Mouse (Mus musculus) liver, postnatal 0 days (tissue): ENCODE data around the gene Rnf222. TPM values are rescaled to one million over a fixed set of nuclear protein-coding genes. Genes with fewer than 3 reads are reported as not detected.

Experiments
- ATAC-seq: fragments of 200-750 bp; cut with Nextera tagmentation; 2 replicates; pipeline ENCODE4 v1.8.0; 2017; ENCODE audit warnings: mild to moderate bottlenecking, moderate library complexity
- DNase-seq: peaks from one replicate; pipeline ENCODE4 v3.0.0-alpha.2; 2016
- H3K27ac ChIP-seq: fragments of 300-500 bp; sonication (generic); 2 replicates; pipeline ENCODE4 v1.5.1; 2014; ENCODE audit warnings: antibody characterized with exemption, moderate library complexity, mild to moderate bottlenecking, low read depth
- H3K27me3 ChIP-seq: fragments of 300-500 bp; sonication (generic); 2 replicates; pipeline ENCODE4 v1.6.1; 2014; ENCODE audit warnings: low read length, control low read depth, mixed read lengths; ENCODE audit not compliant: insufficient read depth
- H3K36me3 ChIP-seq: fragments of 300-500 bp; sonication (generic); replicated peaks from 2 replicates; pipeline ENCODE4 v1.6.1; 2014; ENCODE audit warnings: mild to moderate bottlenecking, control low read depth, low read length, moderate library complexity, mixed read lengths; ENCODE audit not compliant: insufficient read depth
- H3K4me1 ChIP-seq: fragments of 300-500 bp; sonication (generic); 2 replicates; pipeline ENCODE4 v1.6.1; 2014; ENCODE audit warnings: antibody characterized with exemption, mild to moderate bottlenecking, control low read depth; ENCODE audit not compliant: insufficient read depth
- H3K4me2 ChIP-seq: fragments of 300-500 bp; sonication (generic); 2 replicates; pipeline ENCODE4 v1.6.1; 2014; ENCODE audit warnings: low read depth, mild to moderate bottlenecking, low read length, moderate library complexity, mixed read lengths
- H3K4me3 ChIP-seq: fragments of 300-500 bp; sonication (generic); 2 replicates; pipeline ENCODE4 v1.5.1; 2014; ENCODE audit warnings: low read depth, low read length
- H3K9ac ChIP-seq: fragments of 300-500 bp; sonication (generic); replicated peaks from 2 replicates; pipeline ENCODE4 v1.6.1; 2014; ENCODE audit warnings: mild to moderate bottlenecking, moderate library complexity
- H3K9me3 ChIP-seq: fragments of 300-500 bp; sonication (generic); 2 replicates; pipeline ENCODE4 v1.6.1; 2016; ENCODE audit warnings: mild to moderate bottlenecking, control low read depth, low read length, mixed read lengths
- CTCF ChIP-seq: sonication (generic); IDR thresholded peaks from 2 replicates; pipeline ENCODE4 v1.5.1; 2016; ENCODE audit warnings: antibody characterized with exemption, low read depth
- EP300 ChIP-seq: IDR thresholded peaks from 2 replicates; pipeline ENCODE4 v1.6.1; 2016; ENCODE audit warnings: antibody characterized with exemption, low read depth, mild to moderate bottlenecking
- WGBS: fragments of 180-500 bp; shearing (Covaris S2); extraction: QIAGEN DNeasy Blood & Tissue Kit; methylation state at CpG from one replicate; pipeline ENCODE4 v1.1.7; 2014; ENCODE audit not compliant: insufficient replicate concordance; 5-methylcytosine and 5-hydroxymethylcytosine counted together
- polyA plus RNA-seq: library from polyadenylated mRNA; unstranded; fragments of >200 nt; fragmentation: Nextera tagmentation; extraction: Ambion mirVana; gene quantifications from 2 replicates; pipeline ENCODE4 v1.2.1, GENCODE M21; 2015

The Rnf222 gene
- polyA plus RNA-seq, 1 experiment from 2014 or later, result 0.07 TPM

DNA sequence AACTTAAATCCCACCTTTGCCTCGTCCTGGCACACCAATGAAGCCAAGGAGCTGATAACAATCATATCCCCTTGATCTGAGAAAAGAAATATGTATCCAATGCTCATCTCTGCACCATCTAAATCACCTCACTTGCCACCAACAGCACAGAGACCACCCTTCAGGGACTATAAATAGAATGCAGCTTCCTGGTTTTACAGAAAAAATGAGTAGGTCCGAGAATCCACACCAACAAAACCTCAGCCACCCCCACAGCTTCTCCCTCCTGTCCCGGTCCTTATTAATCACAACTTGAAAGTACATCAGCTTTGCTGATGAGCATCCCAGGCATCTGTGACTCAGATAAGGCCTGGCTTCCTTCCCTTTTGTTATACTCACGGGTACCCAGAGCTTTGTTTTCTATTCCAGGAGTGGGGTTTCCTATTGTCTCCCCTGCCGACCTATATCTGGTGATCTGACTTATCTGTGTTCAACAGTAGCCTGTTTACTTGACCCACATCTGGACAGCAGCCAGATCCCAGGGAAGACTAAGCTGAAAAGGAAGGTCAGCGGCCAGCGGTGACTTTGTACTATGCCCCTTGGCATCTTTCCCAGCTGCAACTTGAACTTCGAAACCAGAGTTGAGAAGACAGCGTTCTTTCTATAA lies 23.7 kb upstream of the Rnf222 start:
- H3K4me2 ChIP-seq, result 0 out of 2 replicates have a peak overlapping the region, but pooled peaks have one; percentile 1
- WGBS, result 12% methylated on average over 9 of the region's 9 CpGs
- H3K9ac ChIP-seq, result no peak overlapping the region
- H3K9me3 ChIP-seq, result no peaks in the 10 kb centered on the region
- TF ChIP-seq CTCF, result no peak
- TF ChIP-seq EP300, result peak; percentile 88
- peak; percentile 87 for DNase-seq
- ATAC-seq, result peak; percentile 90
- H3K4me1 ChIP-seq, result peaks cover 20% of the 10 kb centered on the region
- H3K27ac ChIP-seq, result peak overlapping the region; percentile 46
- no peaks in the 10 kb centered on the region for H3K27me3 ChIP-seq
- H3K4me3 ChIP-seq, result no peak overlapping the region
- H3K36me3 ChIP-seq, result no peaks in the 10 kb centered on the region

DNA sequence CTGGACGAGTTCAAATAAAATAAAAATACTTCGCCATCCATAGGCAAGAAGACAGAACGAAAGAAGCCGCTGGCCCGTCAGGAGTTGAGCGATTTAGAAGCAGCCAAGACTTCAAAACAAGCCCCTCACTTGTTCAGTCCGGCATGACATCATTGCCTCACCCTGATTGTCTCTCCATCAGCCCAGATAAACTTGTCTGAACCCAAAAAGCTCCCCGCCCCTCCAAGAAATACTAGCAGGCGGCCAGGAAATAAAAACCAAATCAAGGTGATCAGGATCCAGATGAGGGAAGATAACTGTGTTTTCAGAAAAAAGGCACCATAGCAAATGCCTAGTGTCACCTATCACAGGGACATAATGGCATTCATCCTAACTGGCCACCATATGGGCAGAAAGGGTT lies 17.1 kb upstream of the Rnf222 start:
- Histone ChIP-seq H3K36me3 (no peaks in the 10 kb centered on the region), H3K27me3 (no peaks in the 10 kb centered on the region), H3K9ac (no peak overlapping the region), H3K4me1 (peaks cover 7% of the 10 kb centered on the region), H3K4me3 (no peak overlapping the region), H3K9me3 (no peaks in the 10 kb centered on the region), H3K27ac (peak overlapping the region; percentile 41; the same call in 1 of the 2 replicates), H3K4me2 (0 out of 2 replicates have a peak overlapping the region, but pooled peaks have one; percentile 11)
- WGBS, result 76% methylated on average over 9 of the region's 9 CpGs
- DNase-seq, result no peak
- TF ChIP-seq EP300 (no peak), CTCF (no peak)
- ATAC-seq, result no peak

DNA sequence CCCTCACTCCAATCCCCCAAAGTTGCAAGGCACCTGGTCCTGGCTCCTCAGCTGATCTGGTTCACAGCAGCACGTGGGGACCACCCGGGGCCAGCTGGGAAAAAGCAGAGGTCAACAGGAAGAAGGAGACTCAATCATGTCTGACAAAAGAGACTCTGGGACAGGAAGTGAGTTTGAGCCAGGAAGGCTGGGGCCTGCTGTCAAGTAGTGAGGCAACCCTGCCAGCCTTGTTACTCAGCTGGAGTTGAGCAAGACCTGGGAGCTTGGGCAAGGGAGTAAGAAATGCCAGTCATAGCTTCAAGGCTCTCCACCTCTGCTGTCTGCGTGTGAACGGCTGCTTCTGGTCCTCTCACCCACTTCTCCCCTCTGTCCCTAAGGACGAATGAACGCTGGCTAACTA lies 16.6 kb upstream of the Rnf222 start, which contains the start of gene Ndel1:
Gene Ndel1 (minus strand): TSS at position 111 of the 400 bp plus-strand sequence.
- Histone ChIP-seq H3K4me1 (peaks cover 6% of the 10 kb centered on the region), H3K4me3 (no peak within 1 kb of the TSS), H3K27me3 (no peaks in the 10 kb centered on the region), H3K9ac (no peak within 1 kb of the TSS), H3K27ac (peak within 1 kb of the TSS; percentile 41; the same call in 1 of the 2 replicates), H3K9me3 (no peaks in the 10 kb centered on the region), H3K4me2 (0 out of 2 replicates have a peak within 1 kb of the TSS, but pooled peaks have one; percentile 11), H3K36me3 (no peaks in the 10 kb centered on the region)
- peak; percentile 75 for DNase-seq
- TF ChIP-seq CTCF, result no peak
- peak; percentile 61 for TF ChIP-seq EP300
- ATAC-seq, result peak; percentile 77
- WGBS, result 27% methylated on average over 6 of the region's 6 CpGs

DNA sequence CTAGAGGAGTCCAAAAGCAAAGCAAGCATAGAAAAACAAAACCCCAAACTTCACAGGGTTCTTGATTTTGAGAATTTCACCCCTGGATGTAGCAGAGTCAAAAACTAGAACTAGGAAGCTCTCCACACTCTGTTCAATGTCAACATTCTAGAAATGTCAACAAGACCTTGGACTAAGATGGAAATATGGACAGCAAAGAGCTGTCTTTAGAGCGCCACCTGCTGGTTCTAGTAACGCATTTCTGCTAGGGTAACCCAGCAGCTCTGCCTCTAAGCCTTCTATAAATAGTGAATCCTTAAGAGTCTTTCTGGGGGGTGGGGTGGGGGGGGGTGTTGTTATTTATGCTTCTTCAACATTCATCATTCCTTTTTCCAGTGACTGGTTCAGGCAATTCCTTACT lies 13.5 kb upstream of the Rnf222 start:
- WGBS, result 0% methylated on average over 2 of the region's 2 CpGs

DNA sequence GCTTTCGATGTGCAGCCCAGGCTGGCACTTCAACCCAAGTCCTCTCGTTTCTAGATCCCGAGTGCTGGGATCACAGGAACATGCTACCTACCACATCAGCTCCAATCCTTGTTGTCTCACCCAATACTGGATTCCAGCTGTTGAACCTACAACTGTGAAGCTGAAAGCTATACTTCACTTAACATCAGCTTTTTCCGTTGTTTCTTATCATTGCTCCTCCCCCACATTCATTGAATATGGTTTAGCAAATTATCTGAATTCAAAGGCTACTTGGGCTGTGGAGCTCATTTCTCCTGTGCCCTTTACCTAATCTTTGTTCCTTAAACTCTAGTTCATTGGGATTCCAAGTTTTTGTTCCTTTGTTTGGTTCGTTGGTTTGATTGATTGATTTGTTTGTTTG lies 9.5 kb upstream of the Rnf222 start:
- no peaks in the 10 kb centered on the region for H3K9me3 ChIP-seq
- H3K27me3 ChIP-seq, result no peaks in the 10 kb centered on the region
- no peak overlapping the region for H3K27ac ChIP-seq
- no peak for TF ChIP-seq EP300
- no peak for TF ChIP-seq CTCF
- DNase-seq, result no peak
- H3K36me3 ChIP-seq, result no peaks in the 10 kb centered on the region
- no peak for ATAC-seq
- H3K9ac ChIP-seq, result no peak overlapping the region
- no peaks in the 10 kb centered on the region for H3K4me1 ChIP-seq
- no peak overlapping the region for H3K4me2 ChIP-seq
- 74% methylated on average over 5 of the region's 5 CpGs for WGBS
- H3K4me3 ChIP-seq, result no peak overlapping the region

More for the DNA sequence above, 13.5 kb upstream of the Rnf222 start:
- Histone ChIP-seq H3K27ac (no peak overlapping the region), H3K27me3 (no peaks in the 10 kb centered on the region), H3K4me2 (no peak overlapping the region), H3K4me3 (no peak overlapping the region), H3K4me1 (no peaks in the 10 kb centered on the region; the same call in 1 of the 2 replicates), H3K9ac (no peak overlapping the region), H3K9me3 (no peaks in the 10 kb centered on the region), H3K36me3 (no peaks in the 10 kb centered on the region)
- DNase-seq (peak; percentile 79), ATAC-seq (peak; percentile 67; the same call in 1 of the 2 replicates)
- TF ChIP-seq CTCF, result peak; percentile 91
- no peak for TF ChIP-seq EP300

DNA sequence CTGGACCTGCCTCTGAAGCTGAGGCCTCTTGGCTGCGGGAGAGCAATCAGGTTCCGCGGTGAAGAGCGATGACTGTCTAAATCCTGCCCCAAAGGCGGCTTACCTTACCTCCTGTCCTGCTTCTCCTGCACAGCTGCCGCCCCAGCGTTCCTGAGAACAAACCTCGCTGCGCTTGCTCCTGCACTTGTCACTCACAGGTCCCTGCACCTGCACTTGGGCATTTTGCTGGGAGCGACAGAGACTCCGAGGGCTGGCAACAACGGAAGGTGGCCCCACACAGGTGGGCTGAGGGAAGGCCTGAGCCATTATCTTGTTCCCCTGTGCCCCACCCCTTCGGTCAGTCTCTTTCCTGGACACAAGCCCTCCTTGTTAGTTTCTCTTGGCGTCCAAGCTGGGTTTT lies 6.2 kb upstream of the Rnf222 start:
- no peaks in the 10 kb centered on the region for H3K27me3 ChIP-seq
- no peak overlapping the region for H3K9ac ChIP-seq
- no peak overlapping the region for H3K4me2 ChIP-seq
- WGBS, result 43% methylated on average over 14 of the region's 14 CpGs
- no peaks in the 10 kb centered on the region for H3K36me3 ChIP-seq
- H3K4me1 ChIP-seq, result peaks cover 4% of the 10 kb centered on the region; the same call in 1 of the 2 replicates
- TF ChIP-seq CTCF (no peak), EP300 (no peak)
- no peak overlapping the region for H3K27ac ChIP-seq
- DNase-seq, result no peak
- ATAC-seq, result no peak
- no peak overlapping the region for H3K4me3 ChIP-seq
- H3K9me3 ChIP-seq, result no peaks in the 10 kb centered on the region
